Mouse (Mus musculus): ENCODE results near the gene Tmem131. TPM values are rescaled to one million over a fixed set of nuclear protein-coding genes. Genes with fewer than 3 reads are reported as not detected.
"Not testable (repeated sequence)": the region's sequence is repeated elsewhere in the genome, so short reads cannot be mapped to it uniquely, and the experiment has no call there.

Gene Tmem131
- polyA plus RNA-seq, 1 experiment from 2014 or later = 12.2 TPM

GRCm38 (mm10) chr1:36904084-36904451 lies 39.4 kb downstream of the Tmem131 start:
- Histone ChIP-seq H3K4me2 (ENCODE audit: low read length) (no peak overlapping the region), H3K4me3 (ENCODE audit: low read depth, low read length) (no peak overlapping the region), H3K9ac (ENCODE audit: low read length) (no peak overlapping the region), H3K9me3 (replicated peaks; ENCODE audit: control insufficient read depth, low read length) (no peaks in the 10 kb centered on the region), H3K27me3 (replicated peaks; ENCODE audit: control insufficient read depth, insufficient read depth, low read length) (no peaks in the 10 kb centered on the region), H3K36me3 (ENCODE audit: control insufficient read depth, insufficient read depth, low read length) (no peaks in the 10 kb centered on the region), H3K4me1 (ENCODE audit: control insufficient read depth, insufficient read depth, low read length) (no peaks in the 10 kb centered on the region; the same call in 1 of the 2 replicates), H3K27ac (ENCODE audit: low read depth, low read length) (peak overlapping the region; percentile 34; the same call in 1 of the 2 replicates)
- ATAC-seq (no peak), DNase-seq (ENCODE audit: low spot score) (peak; percentile 20)
- 62% methylated on average over 3 of the region's 3 CpGs for WGBS

DNA sequence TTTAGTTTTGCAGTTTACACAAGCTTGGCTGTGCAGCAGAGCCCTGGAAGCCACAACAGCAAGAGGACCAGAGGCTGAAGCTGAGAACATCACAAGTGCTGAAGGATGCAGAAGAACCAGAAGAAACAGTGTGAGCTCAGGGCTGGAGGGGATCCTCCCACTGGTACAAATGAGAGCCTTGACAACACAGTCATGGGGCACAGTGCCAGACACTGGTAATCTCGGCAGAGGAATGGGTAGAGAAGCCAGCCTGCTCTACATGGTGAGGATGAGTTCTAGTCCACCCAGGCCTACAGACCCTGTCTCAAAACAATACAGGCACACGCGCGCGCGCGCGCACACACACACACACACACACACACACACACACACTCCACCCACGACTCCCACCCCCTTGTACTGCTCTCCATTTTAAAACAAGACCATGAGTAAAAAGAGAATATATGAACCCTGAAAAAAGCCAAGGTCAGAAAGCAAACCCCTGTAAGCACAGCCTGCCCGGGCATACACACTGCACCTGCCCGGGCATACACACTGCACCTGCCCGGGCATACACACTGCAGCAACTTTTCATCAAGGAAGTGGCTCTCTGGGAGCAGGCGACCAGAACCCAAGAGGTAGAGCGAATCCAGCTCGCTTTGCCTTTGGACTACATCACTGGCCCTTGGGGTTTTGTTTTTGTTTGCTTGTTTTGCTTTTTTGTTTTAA lies 39.9 kb downstream of the Tmem131 start:
- Histone ChIP-seq H3K27me3 (replicated peaks; ENCODE audit: control insufficient read depth, insufficient read depth, low read length) (no peaks in the 10 kb centered on the region), H3K9me3 (replicated peaks; ENCODE audit: control insufficient read depth, low read length) (no peaks in the 10 kb centered on the region), H3K4me3 (ENCODE audit: low read depth, low read length) (no peak overlapping the region), H3K36me3 (ENCODE audit: control insufficient read depth, insufficient read depth, low read length) (no peaks in the 10 kb centered on the region), H3K27ac (ENCODE audit: low read depth, low read length) (no peak overlapping the region), H3K9ac (ENCODE audit: low read length) (no peak overlapping the region), H3K4me2 (ENCODE audit: low read length) (no peak overlapping the region), H3K4me1 (ENCODE audit: control insufficient read depth, insufficient read depth, low read length) (no peaks in the 10 kb centered on the region; the same call in 1 of the 2 replicates)
- ATAC-seq (no peak), DNase-seq (ENCODE audit: low spot score) (peak; percentile 18)
- 91% methylated on average over 15 of the region's 15 CpGs for WGBS

GRCm38 (mm10) chr1:36902533-36903315 lies 40.7 kb downstream of the Tmem131 start:
- Histone ChIP-seq H3K9me3 (replicated peaks; ENCODE audit: control insufficient read depth, low read length) (no peaks in the 10 kb centered on the region), H3K27me3 (replicated peaks; ENCODE audit: control insufficient read depth, insufficient read depth, low read length) (no peaks in the 10 kb centered on the region), H3K36me3 (ENCODE audit: control insufficient read depth, insufficient read depth, low read length) (no peaks in the 10 kb centered on the region), H3K27ac (ENCODE audit: low read depth, low read length) (no peak overlapping the region), H3K4me1 (ENCODE audit: control insufficient read depth, insufficient read depth, low read length) (no peaks in the 10 kb centered on the region; the same call in 1 of the 2 replicates), H3K4me3 (ENCODE audit: low read depth, low read length) (no peak overlapping the region), H3K9ac (ENCODE audit: low read length) (no peak overlapping the region), H3K4me2 (ENCODE audit: low read length) (no peak overlapping the region)
- 77% methylated on average over 11 of the region's 11 CpGs for WGBS
- DNase-seq (ENCODE audit: low spot score) (no peak), ATAC-seq (no peak)

DNA sequence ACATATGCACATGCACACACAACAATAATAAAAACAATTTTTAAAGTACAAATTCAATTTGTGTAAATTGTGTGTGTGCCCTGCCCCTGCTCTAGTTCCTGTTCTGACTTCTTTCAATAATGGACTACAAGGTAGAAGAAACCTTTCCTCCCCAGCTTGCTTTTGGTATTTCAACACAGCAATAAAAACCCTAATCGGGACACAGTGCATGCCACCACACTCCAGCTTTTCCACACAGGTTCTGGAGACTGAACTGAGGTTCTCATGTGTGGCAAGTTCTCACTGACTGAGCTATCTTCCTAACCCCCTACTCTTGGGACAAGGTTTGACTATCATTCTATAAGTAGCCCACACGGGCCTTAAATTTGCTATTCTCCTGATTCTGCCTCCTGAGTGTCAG lies 43.8 kb downstream of the Tmem131 start:
- H3K4me1 ChIP-seq (ENCODE audit: control insufficient read depth, insufficient read depth, low read length) = no peaks in the 10 kb centered on the region; the same call in 1 of the 2 replicates
- no peak overlapping the region for H3K27ac ChIP-seq (ENCODE audit: low read depth, low read length)
- H3K4me2 ChIP-seq (ENCODE audit: low read length) = no peak overlapping the region
- no peaks in the 10 kb centered on the region for H3K27me3 ChIP-seq (replicated peaks; ENCODE audit: control insufficient read depth, insufficient read depth, low read length)
- ATAC-seq (no peak), DNase-seq (ENCODE audit: low spot score) (no peak)
- 92% methylated on average over 2 of the region's 2 CpGs for WGBS
- H3K4me3 ChIP-seq (ENCODE audit: low read depth, low read length) = no peak overlapping the region
- H3K9ac ChIP-seq (ENCODE audit: low read length) = no peak overlapping the region
- no peaks in the 10 kb centered on the region for H3K9me3 ChIP-seq (replicated peaks; ENCODE audit: control insufficient read depth, low read length)
- no peaks in the 10 kb centered on the region for H3K36me3 ChIP-seq (ENCODE audit: control insufficient read depth, insufficient read depth, low read length)

DNA sequence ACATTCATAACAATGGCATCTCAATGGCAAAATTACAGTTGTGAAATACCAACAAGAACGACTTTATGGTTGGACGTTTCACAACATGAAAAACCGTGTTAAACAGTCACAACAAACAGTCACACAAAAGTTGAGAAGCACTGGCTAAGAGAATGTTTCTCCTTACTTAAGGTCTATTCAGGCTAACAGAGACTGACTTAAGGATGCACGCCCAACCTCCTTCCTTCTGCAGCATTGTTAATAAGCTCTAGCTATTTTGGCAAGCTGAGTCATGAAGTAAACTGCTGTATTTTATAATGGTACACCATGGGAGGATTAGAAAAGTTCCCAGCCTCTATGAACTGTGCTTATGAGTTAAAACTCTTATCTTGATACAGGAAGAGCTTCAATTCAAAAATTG lies 47.0 kb downstream of the Tmem131 start:
- no peaks in the 10 kb centered on the region for H3K36me3 ChIP-seq (ENCODE audit: control insufficient read depth, insufficient read depth, low read length)
- H3K27ac ChIP-seq (ENCODE audit: low read depth, low read length) = no peak overlapping the region
- no peak overlapping the region for H3K4me2 ChIP-seq (ENCODE audit: low read length)
- no peaks in the 10 kb centered on the region for H3K9me3 ChIP-seq (replicated peaks; ENCODE audit: control insufficient read depth, low read length)
- DNase-seq (ENCODE audit: low spot score) = no peak
- 90% methylated on average over 4 of the region's 4 CpGs for WGBS
- no peaks in the 10 kb centered on the region; the same call in 1 of the 2 replicates for H3K4me1 ChIP-seq (ENCODE audit: control insufficient read depth, insufficient read depth, low read length)
- ATAC-seq = no peak
- no peak overlapping the region for H3K4me3 ChIP-seq (ENCODE audit: low read depth, low read length)
- H3K9ac ChIP-seq (ENCODE audit: low read length) = no peak overlapping the region
- no peaks in the 10 kb centered on the region for H3K27me3 ChIP-seq (replicated peaks; ENCODE audit: control insufficient read depth, insufficient read depth, low read length)

GRCm38 (mm10) chr1:36895452-36895851 lies 48.0 kb downstream of the Tmem131 start:
- H3K4me2 ChIP-seq (ENCODE audit: low read length) = no peak overlapping the region
- ATAC-seq (no peak), DNase-seq (ENCODE audit: low spot score) (no peak)
- no peaks in the 10 kb centered on the region for H3K27me3 ChIP-seq (replicated peaks; ENCODE audit: control insufficient read depth, insufficient read depth, low read length)
- no peak overlapping the region for H3K4me3 ChIP-seq (ENCODE audit: low read depth, low read length)
- H3K9ac ChIP-seq (ENCODE audit: low read length) = no peak overlapping the region
- WGBS = 88% methylated on average over 3 of the region's 3 CpGs
- no peaks in the 10 kb centered on the region for H3K9me3 ChIP-seq (replicated peaks; ENCODE audit: control insufficient read depth, low read length)
- no peaks in the 10 kb centered on the region; the same call in 1 of the 2 replicates for H3K4me1 ChIP-seq (ENCODE audit: control insufficient read depth, insufficient read depth, low read length)
- H3K27ac ChIP-seq (ENCODE audit: low read depth, low read length) = no peak overlapping the region
- no peaks in the 10 kb centered on the region for H3K36me3 ChIP-seq (ENCODE audit: control insufficient read depth, insufficient read depth, low read length)

- ATAC-seq (no peak), DNase-seq (ENCODE audit: low spot score) (no peak)
- Histone ChIP-seq H3K4me3 (ENCODE audit: low read depth, low read length) (no peak overlapping the region), H3K9ac (ENCODE audit: low read length) (no peak overlapping the region), H3K4me1 (ENCODE audit: control insufficient read depth, insufficient read depth, low read length) (no peaks in the 10 kb centered on the region; the same call in 1 of the 2 replicates), H3K9me3 (replicated peaks; ENCODE audit: control insufficient read depth, low read length) (no peaks in the 10 kb centered on the region), H3K36me3 (ENCODE audit: control insufficient read depth, insufficient read depth, low read length) (no peaks in the 10 kb centered on the region), H3K27me3 (replicated peaks; ENCODE audit: control insufficient read depth, insufficient read depth, low read length) (no peaks in the 10 kb centered on the region), H3K27ac (ENCODE audit: low read depth, low read length) (no peak overlapping the region), H3K4me2 (ENCODE audit: low read length) (no peak overlapping the region)
- 96% methylated on average over 3 of the region's 3 CpGs for WGBS
Measured at GRCm38 (mm10) chr1:36894136-36894535, 49.3 kb downstream of the Tmem131 start.

DNA sequence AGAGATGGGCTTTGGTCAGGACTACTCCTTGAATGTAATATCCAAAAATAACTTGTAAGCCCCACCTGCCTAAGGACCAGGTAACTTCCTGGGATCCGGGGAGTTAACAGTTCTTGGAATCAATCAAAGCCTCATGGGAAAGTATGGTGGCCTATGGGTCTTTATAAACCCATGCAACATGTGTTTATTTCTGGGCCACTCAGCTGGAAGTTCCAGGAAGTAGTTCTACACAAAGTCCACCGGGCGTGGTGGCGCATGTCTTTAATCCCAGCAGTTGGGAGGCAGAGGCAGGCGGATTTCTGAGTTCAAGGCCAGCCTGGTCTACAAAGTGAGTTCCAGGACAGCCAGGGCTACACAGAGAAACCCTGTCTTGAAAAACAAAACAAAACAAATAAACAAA lies 49.7 kb downstream of the Tmem131 start:
- H3K9me3 ChIP-seq (replicated peaks; ENCODE audit: control insufficient read depth, low read length); H3K27me3 ChIP-seq (replicated peaks; ENCODE audit: control insufficient read depth, insufficient read depth, low read length); H3K27ac ChIP-seq (ENCODE audit: low read depth, low read length); DNase-seq (ENCODE audit: low spot score); H3K9ac ChIP-seq (ENCODE audit: low read length); H3K4me3 ChIP-seq (ENCODE audit: low read depth, low read length); H3K4me1 ChIP-seq (ENCODE audit: control insufficient read depth, insufficient read depth, low read length); H3K36me3 ChIP-seq (ENCODE audit: control insufficient read depth, insufficient read depth, low read length); ATAC-seq; H3K4me2 ChIP-seq (ENCODE audit: low read length): not testable (repeated sequence)
- WGBS = 93% methylated on average over 5 of the region's 5 CpGs

GRCm38 (mm10) chr1:36893146-36893545 lies 50.3 kb downstream of the Tmem131 start:
- WGBS = 34% methylated on average over 6 of the region's 6 CpGs
- peak; percentile 42 for DNase-seq (ENCODE audit: low spot score)
- H3K27me3 ChIP-seq (replicated peaks; ENCODE audit: control insufficient read depth, insufficient read depth, low read length) = no peaks in the 10 kb centered on the region
- no peak overlapping the region for H3K9ac ChIP-seq (ENCODE audit: low read length)
- no peak overlapping the region for H3K27ac ChIP-seq (ENCODE audit: low read depth, low read length)
- no peak overlapping the region for H3K4me2 ChIP-seq (ENCODE audit: low read length)
- peak; percentile 61 for ATAC-seq
- no peaks in the 10 kb centered on the region; the same call in 1 of the 2 replicates for H3K4me1 ChIP-seq (ENCODE audit: control insufficient read depth, insufficient read depth, low read length)
- H3K36me3 ChIP-seq (ENCODE audit: control insufficient read depth, insufficient read depth, low read length) = no peaks in the 10 kb centered on the region
- H3K9me3 ChIP-seq (replicated peaks; ENCODE audit: control insufficient read depth, low read length) = no peaks in the 10 kb centered on the region
- no peak overlapping the region for H3K4me3 ChIP-seq (ENCODE audit: low read depth, low read length)
